Mouse (Mus musculus) embryonic facial prominence, embryonic 10.5 days (tissue): ENCODE measurements around the gene Il4. TPM values are rescaled to one million over a fixed set of nuclear protein-coding genes. Genes with fewer than 3 reads are reported as not detected.

ENCODE experiments used
- polyA plus RNA-seq: library from polyadenylated mRNA; unstranded; fragments of >200 nt; fragmentation: Nextera tagmentation; extraction: Ambion mirVana; gene quantifications from 2 replicates; pipeline ENCODE4 v1.2.1, GENCODE M21; 2016

The Il4 gene
- polyA plus RNA-seq, 1 experiment from 2014 or later, result 0.61 TPM

Other genes starting within 250 kb of the Il4 start
- not detected in 2 replicates for gene Leap2, start 195.5 kb downstream of the Il4 start, polyA plus RNA-seq
- gene Uqcrq, start 187.8 kb downstream of the Il4 start, polyA plus RNA-seq, result 525 and 531 TPM in 2 replicates
- 0.82 and 1.4 TPM in 2 replicates for gene Gdf9, start 187.6 kb downstream of the Il4 start, polyA plus RNA-seq
- gene Gm10447, start 161.6 kb downstream of the Il4 start, polyA plus RNA-seq, result 0.16 and 0.19 TPM in 2 replicates
- 2.3 and 2.4 TPM in 2 replicates for gene Shroom1, start 161.5 kb downstream of the Il4 start, polyA plus RNA-seq
- not detected in 2 replicates for gene Gm9837, start 148.2 kb downstream of the Il4 start, polyA plus RNA-seq
- 0.16 TPM in 1 of 2 replicates, not detected in the other for gene Gm9945, start 138.5 kb downstream of the Il4 start, polyA plus RNA-seq
- 0.44 and 0.82 TPM in 2 replicates for gene Sowaha, start 138.4 kb downstream of the Il4 start, polyA plus RNA-seq
- 17.7 and 19.0 TPM in 2 replicates for gene Sept8, start 99.4 kb downstream of the Il4 start, polyA plus RNA-seq
- gene Kif3a, start 51.3 kb downstream of the Il4 start, polyA plus RNA-seq, result 68.0 and 77.6 TPM in 2 replicates
- not detected in 2 replicates for gene Il13, start 16.0 kb upstream of the Il4 start, polyA plus RNA-seq
- 24.6 and 25.8 TPM in 2 replicates for gene Rad50, start 88.7 kb upstream of the Il4 start, polyA plus RNA-seq
- not detected in 2 replicates for gene Il5, start 102.1 kb upstream of the Il4 start, polyA plus RNA-seq
- gene Irf1, start 151.3 kb upstream of the Il4 start, polyA plus RNA-seq, result 5.6 and 7.0 TPM in 2 replicates
- not detected in 2 replicates for gene Gm17334, start 154.5 kb upstream of the Il4 start, polyA plus RNA-seq
- gene Gm12216, start 240.6 kb upstream of the Il4 start, polyA plus RNA-seq, result not detected in 2 replicates